Mouse (Mus musculus) cerebellum, postnatal 36 days (tissue): ENCODE results near the gene Atp8a2.

Source experiments
- DNase-seq, 2 experiments: peaks; one replicate each; pipeline ENCODE4 v3.0.0; 2021 to 2022; ENCODE audit warnings: mixed read lengths in 2 of 2

Atp8a2 gene

DNA sequence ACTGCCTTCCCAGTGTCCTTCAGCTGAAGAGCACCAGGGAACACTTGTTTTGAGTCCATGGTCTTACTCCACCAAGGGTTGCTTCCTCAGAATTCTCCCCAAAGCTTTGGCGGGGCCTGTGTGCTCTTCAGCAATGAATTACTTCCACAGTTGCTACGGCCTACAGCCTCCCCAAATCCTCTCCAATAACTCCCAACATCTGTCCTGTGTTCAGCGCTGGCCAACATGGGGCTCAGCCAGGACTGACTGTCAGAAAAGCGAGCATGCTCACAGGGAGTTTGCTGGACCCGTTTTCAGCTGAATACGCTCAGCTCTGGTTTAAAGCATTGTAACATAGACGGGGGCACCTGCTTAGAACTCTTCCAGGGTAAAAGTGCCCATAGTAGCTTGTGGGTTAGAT, 489.0 kb downstream of the Atp8a2 start:
- no peak for DNase-seq

DNA sequence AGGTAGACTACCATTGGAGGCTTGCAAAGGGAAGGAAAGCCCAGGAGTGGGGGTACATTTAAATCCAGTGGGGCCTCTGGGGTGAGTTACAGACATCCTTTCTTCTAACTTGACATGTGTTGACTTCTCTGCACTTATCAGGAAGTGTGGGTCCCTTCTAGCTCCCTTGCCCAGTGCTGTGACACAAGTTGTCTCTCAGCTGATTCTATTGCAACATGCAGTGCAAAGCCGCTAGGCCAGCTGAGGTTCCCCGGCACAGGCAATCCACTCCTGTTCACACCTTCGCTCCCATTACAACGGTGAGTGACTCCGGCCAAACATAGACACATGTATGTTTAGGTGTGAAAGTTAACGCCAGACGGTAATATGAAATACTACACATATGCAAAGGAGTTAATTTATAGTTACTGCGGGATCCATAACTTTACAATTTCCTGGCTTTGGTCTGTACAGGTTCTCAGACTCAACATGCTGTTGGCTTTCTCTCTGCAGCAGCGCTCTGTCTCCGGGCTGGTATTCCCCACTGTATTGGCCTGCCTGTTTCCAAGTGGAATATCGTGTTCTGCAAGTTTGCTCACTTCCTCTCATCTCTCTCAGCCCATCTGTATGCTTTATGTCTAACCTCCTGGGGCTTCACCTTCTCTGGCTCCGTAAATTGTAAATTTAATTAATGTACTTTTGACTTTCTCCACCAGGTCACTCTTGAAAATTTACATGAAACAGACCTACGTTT, 491.5 kb downstream of the Atp8a2 start:
- DNase-seq, result no peak

DNA sequence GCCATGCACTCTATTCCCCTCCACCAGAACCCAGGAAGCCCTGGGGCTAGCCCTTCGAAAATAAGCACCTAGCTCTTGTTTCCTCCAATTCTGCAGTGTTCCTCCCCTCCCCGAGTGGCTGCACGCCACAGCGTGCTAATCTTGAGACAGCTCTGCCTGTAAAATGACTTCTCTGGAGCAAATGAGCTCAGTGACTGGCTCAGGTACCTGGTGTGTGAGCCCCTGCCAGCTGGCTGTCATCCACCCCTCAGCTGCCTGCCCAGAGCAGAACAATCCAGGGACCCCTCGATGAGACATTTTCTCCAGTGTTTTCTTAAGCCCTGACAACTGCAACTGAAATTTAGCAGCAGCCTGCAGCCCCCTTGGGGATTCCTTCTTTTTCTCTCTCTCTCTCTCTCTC, 495.5 kb downstream of the Atp8a2 start:
- DNase-seq, result peak; percentile 24 to 33

DNA sequence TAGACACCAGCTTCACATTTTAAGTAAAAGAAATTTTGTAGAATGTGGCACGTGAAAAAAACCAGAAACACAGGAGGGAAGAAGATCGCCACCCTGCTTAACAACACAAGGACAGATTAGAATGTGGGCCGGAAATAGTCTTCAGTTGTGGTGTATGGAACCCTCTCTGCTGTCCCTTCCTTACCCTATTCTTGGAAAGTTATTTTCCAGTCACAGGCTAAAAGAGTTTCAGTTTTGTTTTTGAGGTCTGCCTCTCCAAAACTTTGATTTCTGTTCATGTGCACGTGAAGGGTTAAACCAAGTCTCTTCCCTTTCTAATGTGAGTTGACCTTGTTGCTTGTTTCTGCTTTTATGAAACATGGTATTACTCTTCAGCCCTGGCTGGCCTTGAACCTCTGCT, 501.8 kb downstream of the Atp8a2 start:
- DNase-seq, result no peak

DNA sequence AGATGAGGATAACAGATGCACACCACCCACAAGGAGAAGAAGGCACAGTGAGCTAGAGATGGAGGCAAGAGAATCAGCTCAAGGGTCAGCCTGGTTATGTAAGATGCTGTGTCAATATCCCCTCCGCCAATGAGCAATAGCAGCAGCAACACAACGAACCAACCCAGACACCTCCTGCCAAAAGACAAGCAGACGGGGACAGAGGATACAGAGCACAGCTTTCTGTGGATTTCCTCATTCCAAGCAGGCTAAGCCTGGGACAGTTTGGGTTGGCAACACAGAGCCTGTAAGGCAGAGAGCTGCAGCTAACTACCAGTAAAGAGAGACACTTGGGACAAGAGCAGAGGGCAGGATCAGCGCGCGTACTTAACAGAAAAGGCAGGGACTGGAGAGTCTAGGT, 504.8 kb downstream of the Atp8a2 start:
- DNase-seq, result no peak

DNA sequence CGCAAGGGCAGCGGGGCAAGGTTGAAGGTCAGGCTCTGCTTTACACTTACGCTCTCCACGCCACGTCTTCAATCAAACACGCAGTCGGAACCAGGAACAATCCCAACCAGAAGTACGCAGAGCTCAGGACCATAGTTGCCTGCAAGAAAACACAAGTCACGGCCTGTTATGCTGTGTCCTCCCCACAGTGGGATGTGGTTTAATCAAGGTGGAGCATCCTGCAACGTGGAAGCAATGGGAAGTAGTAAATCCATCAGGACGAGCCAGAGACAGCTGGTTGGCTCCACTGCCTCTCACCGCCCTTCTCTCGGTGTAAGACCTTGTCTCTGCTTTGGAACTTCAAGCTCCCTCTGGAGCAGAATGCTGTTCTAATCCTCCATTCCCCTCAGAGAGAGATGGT, 505.6 kb downstream of the Atp8a2 start:
- no peak for DNase-seq

DNA sequence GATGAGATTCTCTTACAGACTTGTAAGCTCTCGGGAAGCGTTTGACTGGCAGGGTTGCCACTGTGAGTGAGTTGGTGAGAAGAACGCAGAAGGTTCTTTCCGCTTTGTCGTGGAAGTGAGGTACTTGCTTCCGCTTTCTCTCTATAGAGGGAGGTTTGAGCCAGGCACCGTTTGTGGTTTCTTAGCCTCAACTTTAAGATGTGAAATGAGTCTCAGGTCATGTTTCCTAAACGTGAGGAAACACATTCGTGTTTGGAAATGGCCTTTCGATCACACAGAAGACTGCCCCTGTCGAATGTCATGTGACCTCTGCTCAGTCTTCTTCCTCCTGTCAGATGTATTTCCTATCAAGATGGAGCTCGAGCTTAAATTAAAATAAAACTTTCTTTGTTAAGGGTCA, 506.0 kb downstream of the Atp8a2 start:
- no peak for DNase-seq

DNA sequence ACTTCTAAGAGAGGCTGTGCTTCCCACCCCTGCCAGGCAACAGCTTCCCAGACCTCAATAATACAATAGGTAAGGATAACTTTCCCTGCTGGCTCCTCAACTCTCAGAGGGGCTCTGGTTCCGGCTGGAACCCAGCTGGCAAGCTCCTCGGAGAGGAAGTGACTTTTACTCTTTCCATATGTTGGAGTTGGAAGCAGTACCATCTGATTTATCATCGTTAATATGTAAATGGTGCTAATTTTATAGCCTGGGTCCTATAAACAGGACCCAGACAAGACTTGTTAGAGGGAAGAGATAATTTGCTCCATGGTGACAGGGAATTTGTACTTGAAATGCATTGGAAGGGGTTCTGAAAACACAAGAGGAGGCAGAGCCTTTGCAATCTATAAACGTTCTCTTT, 507.4 kb downstream of the Atp8a2 start:
- DNase-seq, result no peak

DNA sequence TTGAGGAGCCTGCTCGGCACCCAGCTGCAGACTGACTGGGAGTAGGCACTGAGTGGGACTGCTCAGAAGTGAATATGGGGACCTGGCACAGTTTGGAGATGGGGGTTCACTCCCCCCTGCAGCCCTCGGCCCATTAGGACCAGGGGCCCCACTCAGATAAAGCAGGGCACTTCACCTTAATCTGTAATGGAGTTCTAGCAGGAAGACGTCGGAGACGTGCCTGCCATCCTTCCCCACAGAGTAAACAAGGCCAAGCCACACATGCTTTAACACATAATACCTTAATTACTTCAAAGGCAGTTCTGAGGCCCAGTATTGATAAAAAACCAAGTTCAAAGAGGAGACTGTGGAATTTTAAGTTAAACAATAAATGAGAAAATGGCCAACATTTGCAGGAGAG, 510.8 kb downstream of the Atp8a2 start:
- DNase-seq, result no peak

DNA sequence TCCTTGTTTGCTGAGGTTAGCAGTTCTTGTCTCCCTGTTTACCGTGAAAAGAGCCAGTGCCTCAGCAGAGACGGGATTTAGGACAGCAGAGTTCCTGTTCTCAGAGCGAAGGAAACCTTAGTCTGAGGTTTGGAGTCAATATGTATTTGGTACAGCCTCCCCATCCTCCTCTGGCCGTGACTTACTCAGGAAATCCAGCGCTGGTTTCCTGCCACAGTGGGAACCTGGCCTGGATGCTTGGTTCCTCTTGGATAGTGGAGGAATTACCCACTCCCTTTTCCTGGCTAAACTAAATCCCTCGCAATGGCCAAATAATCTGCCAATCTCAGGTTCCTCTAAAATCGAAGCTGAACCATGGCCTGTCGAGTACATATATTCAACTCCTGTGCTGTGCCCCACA, 511.6 kb downstream of the Atp8a2 start:
- DNase-seq, result no peak

DNA sequence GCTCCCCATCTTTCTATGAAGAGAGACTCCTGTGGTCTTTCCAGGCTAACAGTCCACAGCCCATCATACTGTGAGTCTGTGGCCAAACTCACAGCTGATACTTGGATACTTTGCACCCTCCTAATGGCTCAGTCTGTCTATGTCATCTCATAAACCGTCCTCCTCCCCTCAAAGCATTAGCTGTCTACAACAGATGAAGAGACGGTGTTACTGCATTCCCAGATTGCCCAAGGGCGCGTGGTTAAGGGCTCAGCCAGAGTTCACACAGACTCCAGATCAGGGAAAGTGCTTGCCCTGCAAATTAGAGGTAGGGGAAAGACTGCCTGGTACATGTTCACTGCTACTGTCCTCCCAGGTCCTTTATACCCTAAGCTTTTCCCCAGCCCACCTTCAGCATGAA, 515.1 kb downstream of the Atp8a2 start:
- DNase-seq, result no peak

DNA sequence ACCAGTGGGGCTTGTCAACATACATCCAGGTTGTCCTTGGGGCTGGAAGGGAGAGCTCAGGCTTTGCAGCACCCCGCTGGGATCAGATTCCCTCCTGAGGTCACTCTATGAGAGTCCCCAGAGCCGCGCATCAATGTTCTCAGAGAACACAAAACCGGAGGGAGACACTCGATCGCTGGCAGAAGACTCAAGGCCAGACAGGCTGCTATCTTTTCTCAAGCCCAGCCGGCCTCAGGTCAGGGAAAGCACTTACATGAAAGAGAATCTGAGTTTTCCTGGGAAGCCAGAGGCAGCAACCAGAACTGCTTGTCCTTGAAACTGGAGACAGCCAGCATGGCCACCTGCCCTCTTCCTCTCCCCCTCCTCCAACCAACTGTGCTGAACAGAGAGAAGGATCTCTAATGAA, 519.4 kb downstream of the Atp8a2 start:
- no peak for DNase-seq

DNA sequence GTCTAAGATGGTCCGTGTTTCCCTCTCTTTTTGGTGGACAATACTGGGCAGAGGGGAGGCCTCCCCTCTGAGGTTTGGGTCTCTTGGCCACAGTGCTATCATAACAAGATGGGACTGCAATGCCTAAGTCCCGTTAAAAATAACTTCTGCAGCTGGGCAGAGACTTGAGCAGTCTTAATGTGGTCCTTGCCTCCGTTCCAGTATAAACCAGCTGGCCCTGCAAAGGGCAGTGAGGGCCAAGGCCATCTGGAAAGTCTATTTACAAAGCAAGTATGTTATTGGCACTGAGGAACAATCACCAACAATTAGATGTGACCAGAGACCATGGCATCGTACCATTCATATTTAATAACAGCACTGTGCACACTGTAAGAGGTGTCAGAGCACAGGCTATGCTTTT, 521.6 kb downstream of the Atp8a2 start:
- no peak for DNase-seq

DNA sequence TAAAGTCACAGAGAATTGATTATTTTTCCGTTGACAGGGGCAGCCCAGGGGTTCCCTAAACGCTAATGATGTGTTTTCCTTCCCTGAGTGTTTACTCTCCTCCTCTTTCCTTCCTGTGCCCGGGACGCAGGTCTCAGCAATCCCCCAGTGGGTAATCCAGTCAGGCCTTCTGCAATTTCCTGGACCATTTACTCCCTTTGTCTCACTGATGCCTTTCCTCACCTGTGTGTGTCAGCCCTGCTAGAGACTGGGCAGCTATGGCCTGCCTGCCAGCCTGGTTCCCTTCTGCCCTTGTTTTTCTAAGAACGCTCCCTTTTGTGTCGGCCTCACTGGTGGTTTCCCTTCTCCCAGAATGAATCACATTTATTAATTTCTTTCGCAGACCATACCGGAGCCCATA, 522.4 kb downstream of the Atp8a2 start:
- no peak for DNase-seq

DNA sequence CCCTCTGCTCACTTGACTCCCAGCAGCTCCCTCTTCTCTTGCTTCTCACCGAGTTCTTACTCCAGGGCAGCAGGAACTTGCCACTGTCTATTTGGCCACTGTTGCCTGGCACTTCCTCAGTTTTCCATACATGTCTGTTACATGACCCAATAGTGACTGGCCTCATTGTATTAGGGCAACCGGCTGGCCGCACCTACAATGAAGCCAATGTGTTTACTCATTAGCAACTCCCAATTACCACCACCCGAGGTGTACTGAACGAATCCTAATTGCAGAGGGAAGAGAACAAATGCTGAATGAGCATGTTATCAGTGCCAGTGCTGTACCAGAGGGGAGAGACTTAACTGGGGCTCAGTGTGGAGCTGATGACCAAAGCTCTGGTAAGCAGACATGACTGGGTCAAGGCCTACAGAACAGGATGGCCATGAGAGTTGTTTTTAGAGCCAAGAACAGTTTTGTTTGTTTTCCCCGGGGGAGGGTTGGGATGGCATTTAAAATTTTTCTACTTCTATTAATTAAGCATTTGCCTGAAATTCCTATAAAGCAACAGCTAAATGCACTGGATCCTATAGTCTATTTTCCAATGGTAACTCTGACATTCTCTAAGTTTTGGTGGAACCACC, 524.0 kb downstream of the Atp8a2 start:
- no peak for DNase-seq

DNA sequence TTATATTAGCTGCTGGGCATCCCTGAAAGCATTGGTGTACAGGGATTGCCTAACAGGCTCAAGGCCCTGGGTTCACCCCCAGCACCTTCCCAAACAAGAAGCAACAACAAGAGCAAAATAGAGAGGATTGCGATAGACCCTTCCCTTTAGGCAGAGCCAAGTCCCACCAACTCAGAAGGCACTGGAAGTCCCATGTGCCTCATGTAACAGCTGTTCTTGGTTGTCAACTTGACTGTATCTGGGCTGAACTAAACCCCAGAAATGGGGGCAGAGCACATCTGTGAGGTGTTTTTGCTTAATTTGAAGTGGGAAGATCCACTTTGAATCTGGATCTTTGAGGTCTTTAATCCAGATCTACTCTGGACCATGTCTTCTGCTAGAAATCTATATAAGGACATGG, 539.9 kb downstream of the Atp8a2 start:
- no peak for DNase-seq

DNA sequence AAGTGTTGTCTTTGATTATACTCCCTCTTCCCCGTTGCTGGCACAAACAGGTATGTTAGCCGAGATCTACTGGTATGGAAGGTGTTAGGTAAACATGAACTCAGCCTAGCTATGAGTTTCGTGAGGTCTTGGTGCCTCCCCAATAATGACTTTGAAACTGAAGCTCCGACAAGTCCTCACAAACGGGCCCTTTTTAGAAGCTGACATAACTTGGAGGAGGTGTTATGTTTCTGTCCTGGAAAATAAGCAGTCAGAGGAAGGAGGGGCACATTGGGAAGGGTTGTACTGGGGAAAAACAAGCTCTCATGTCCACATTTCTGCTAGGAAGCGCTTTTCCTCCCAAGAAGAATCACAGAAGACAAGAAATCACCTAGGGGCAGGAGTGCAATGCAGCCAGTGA, 540.4 kb downstream of the Atp8a2 start:
- DNase-seq, result no peak

DNA sequence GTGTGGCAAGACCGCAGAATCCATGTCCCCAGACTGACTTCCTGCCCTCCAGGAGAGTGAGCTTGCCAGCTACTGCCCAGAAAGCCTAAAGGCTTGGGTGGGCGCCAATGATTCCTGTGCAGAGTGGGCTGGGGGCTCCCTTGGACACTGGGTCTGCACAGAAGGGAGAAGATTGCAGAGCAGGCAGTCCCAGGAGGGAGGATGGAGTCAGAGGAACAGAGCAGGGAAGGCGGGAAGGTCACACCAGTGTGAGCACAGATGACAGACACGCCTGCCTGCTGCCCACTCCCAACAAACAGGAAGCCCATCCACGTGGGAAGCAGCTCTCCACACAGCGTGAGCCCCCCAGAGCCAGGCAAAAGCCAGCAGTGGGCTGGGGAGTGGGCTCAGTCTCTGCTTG, 547.6 kb downstream of the Atp8a2 start:
- DNase-seq, result no peak

DNA sequence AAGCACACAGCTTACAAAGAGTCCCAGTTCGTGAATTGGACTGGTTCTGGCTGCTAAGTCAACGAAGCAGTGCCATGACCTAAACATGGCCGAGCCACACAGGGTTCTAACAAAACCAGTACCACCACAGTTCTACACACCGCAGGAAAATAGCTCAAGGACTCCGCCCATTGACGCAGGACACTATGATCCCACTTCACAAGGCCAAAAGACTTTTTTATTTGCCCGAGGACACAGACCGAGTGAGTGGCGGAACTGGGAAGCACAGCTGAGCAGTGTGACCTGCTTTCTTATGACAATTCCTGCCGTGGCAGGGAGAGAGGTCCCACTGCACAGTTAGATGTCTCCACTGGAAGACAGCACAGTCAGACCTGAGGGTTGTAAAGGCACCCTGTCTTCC, 548.4 kb downstream of the Atp8a2 start:
- DNase-seq, result no peak

DNA sequence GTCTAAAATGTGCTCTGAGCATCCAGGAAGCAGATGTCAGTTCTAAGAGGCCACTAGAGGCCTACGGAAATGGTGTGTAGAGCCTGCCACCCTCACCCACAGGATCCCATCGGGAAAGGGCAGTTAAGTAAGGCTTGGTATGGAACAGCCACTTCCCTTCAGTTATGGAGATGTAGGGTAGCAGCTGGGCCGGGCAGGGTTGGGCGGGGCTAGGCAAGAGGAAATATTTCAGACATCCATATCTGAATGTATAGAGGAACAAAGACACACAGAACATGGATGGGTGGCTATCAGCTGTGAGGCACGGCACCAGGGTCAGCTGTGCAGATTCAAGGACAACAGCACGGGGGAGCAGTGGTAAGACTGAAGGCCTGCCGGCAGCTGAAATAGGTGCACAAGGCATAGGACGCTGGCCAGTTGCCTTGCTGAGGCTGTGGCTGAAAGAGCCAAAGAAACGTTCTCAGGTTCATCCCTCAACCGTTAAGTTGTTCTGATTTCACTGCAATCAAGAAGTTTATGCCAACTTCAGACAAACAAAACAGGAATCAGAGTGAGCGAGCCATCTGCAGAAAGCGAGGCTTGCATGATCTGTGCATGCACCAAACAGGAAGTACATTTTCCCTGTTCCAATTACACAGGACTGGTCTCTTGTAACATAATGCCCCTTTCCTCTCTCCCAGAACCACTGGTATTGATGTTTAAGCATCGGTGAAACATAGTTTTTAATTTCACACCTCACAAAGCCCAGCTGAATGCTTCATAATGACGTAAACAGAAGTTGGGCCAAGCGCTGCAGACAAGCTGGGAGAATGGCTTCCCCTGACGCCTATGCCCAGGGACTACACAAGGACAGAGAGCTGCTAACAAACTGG, 549.9 kb downstream of the Atp8a2 start:
- DNase-seq, result no peak

DNA sequence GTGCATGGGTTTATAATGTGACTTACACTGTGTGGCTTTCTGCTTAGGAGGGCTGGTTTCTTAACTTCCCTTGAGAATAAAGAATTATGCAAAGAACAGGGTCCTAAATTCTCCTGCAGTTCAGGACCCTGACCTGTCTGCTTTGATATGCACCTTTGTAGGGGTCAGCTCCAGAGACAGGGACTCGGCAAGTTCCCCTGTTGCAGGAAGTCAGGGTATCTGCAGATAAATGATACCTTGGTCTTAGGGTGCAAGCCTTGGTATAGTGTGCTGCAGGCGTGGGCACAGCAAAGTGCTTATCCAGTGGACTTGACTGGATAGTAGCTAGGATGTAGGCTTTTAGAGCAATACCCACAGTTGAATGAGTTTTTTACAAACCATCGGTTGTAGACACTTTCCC, 552.1 kb downstream of the Atp8a2 start:
- no peak for DNase-seq

DNA sequence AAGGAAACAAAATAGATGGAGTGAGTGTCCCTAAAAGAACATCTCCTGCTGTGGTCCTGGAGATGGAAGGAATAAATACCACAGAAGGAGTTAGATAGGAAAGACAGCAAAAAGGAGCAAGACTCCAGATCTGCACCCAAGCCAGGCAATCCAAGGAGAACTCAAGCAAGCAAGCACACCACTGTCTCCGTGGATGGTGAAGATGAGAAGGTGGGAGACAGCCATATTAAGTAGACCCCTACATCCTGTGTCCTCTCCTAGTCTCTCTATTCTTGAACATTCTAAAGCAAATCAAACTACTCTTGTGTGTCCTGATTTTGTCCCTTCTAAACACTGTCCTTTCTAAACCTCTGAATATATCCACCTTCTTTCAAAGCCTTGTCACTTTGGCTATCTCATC, 552.8 kb downstream of the Atp8a2 start:
- no peak for DNase-seq

DNA sequence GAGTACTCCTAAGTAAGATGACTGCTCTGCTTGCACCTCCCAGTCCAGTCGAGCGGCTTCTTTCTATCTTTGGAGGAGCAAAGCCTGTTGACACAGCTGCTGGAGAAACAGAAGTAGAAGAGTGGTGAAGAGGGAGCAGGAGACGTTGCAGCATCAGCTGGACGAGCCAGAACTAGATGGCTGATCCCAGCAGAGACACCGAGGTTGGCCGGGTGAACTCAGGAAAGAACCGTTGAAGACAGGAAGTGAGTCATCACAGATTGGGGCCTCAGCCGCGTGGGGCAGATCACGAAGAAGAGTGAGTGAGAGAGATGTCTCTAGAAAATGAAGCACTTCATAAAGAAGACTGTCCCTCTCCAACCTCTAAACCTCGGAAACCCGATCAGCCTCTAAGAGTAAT, 553.4 kb downstream of the Atp8a2 start:
- DNase-seq, result no peak

DNA sequence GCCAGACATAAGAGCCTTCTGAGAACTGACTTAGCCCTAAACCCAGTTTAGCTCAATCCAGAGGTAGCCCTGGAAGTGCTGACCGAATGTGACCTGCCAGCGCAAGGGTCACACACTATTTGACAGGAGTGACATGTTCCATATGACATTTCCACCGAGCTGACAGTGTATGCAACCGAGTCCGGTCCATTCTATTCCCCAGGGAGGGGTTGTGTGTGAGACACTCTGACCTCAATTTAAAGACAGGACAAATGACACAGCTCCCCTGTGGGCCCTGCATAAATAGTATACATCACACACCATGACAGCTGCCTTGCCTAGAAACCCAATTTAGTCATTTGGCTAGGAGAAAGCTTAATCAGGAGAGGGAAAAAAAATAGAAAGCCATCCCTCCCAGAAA, 555.1 kb downstream of the Atp8a2 start:
- DNase-seq, result no peak
